8 mouse cellular contexts compared by ENCODE assay signal in genomic region chr12:73112326-73113087, GRCm38 (mm10). TPM values are rescaled to one million over a fixed set of nuclear protein-coding genes. Genes with fewer than 3 reads are reported as not detected.
DNase-seq lines count a peak whose midpoint lies in the region; ATAC-seq and TF ChIP-seq lines count a peak whose summit lies in the region.

No protein-coding gene starts in this region.

- H3K9ac ChIP-seq in intestine, embryonic 14.5 days (ENCODE audit: low read length), result peak overlapping the region; percentile 58
- H3K9ac ChIP-seq in limb, embryonic 13.5 days, result peak overlapping the region; percentile 95
- H3K9ac ChIP-seq in midbrain, embryonic 14.5 days (replicated peaks; ENCODE audit: low read length), result peak overlapping the region; percentile 65

- no peak for TF ChIP-seq POLR2A in testis, adult 2 months (IDR thresholded peaks at IDR 0.05; ENCODE audit: control insufficient read depth, low read depth, low read length)

- under 1% methylated on average over 68 of the region's 71 CpGs for WGBS in intestine, embryonic 14.5 days
- WGBS in limb, embryonic 13.5 days, result under 1% methylated on average over 70 of the region's 71 CpGs
- under 1% methylated on average over 64 of the region's 71 CpGs for WGBS in midbrain, embryonic 14.5 days

- H3K4me1 ChIP-seq in testis, adult 2 months (ENCODE audit: control insufficient read depth, insufficient read depth, low read length), result peaks cover 19% of the 10 kb centered on the region
- peaks cover 9% of the 10 kb centered on the region; the same call in 1 of the 2 replicates for H3K4me1 ChIP-seq in intestine, embryonic 14.5 days (replicated peaks; ENCODE audit: control insufficient read depth, insufficient read depth, low read length)
- H3K4me1 ChIP-seq in limb, embryonic 13.5 days, result peaks cover 29% of the 10 kb centered on the region
- H3K4me1 ChIP-seq in midbrain, embryonic 14.5 days (ENCODE audit: control insufficient read depth, insufficient read depth, low read length), result peaks cover 13% of the 10 kb centered on the region

- peak overlapping the region; percentile 67 for H3K4me3 ChIP-seq in testis, adult 2 months (ENCODE audit: control insufficient read depth, low read depth, low read length)
- H3K4me3 ChIP-seq in intestine, embryonic 14.5 days (ENCODE audit: low read depth, low read length), result peak overlapping the region; percentile 70
- peak overlapping the region; percentile 88 for H3K4me3 ChIP-seq in limb, embryonic 13.5 days
- peak overlapping the region; percentile 65 for H3K4me3 ChIP-seq in midbrain, embryonic 14.5 days (replicated peaks; ENCODE audit: low read depth, low read length)

- no peaks in the 10 kb centered on the region; the same call in 1 of the 2 replicates for H3K27me3 ChIP-seq in testis, adult 2 months (ENCODE audit: control insufficient read depth, insufficient read depth, low read length)
- H3K27me3 ChIP-seq in intestine, embryonic 14.5 days (replicated peaks; ENCODE audit: control insufficient read depth, insufficient read depth, low read length), result 0 out of 2 replicates have a peak, but pooled peaks cover 3% of the 10 kb centered on the region
- no peaks in the 10 kb centered on the region for H3K27me3 ChIP-seq in limb, embryonic 13.5 days
- peaks cover 5% of the 10 kb centered on the region; the same call in 1 of the 2 replicates for H3K27me3 ChIP-seq in midbrain, embryonic 14.5 days (ENCODE audit: control insufficient read depth, insufficient read depth, low read length)

- no peaks in the 10 kb centered on the region for H3K36me3 ChIP-seq in testis, adult 2 months (ENCODE audit: control insufficient read depth, insufficient read depth, low read length)
- H3K36me3 ChIP-seq in intestine, embryonic 14.5 days (ENCODE audit: control insufficient read depth, insufficient read depth, low read length), result no peaks in the 10 kb centered on the region
- H3K36me3 ChIP-seq in limb, embryonic 13.5 days, result peaks cover 14% of the 10 kb centered on the region
- no peaks in the 10 kb centered on the region for H3K36me3 ChIP-seq in midbrain, embryonic 14.5 days (ENCODE audit: control insufficient read depth, insufficient read depth, low read length)

- peak; percentile 28 for ATAC-seq in intestine, embryonic 14.5 days (replicated peaks; ENCODE audit: low FRiP score, low TSS enrichment, low read depth)
- ATAC-seq in limb, embryonic 13.5 days (ENCODE audit: low FRiP score, low read depth), result peak; percentile 12; the same call in 1 of the 2 replicates
- peak; percentile 60 for ATAC-seq in midbrain, embryonic 14.5 days (ENCODE audit: low FRiP score, low TSS enrichment)

- TF ChIP-seq CTCF in testis, adult 2 months (IDR thresholded peaks at IDR 0.05; ENCODE audit: control insufficient read depth, insufficient read depth, insufficient replicate concordance, low read depth, low read length), result no peak

- H3K9me3 ChIP-seq in intestine, embryonic 14.5 days (ENCODE audit: control insufficient read depth, low read length), result no peaks in the 10 kb centered on the region
- H3K9me3 ChIP-seq in limb, embryonic 13.5 days, result no peaks in the 10 kb centered on the region
- H3K9me3 ChIP-seq in midbrain, embryonic 14.5 days (ENCODE audit: control insufficient read depth, low read length), result no peaks in the 10 kb centered on the region

- H3K27ac ChIP-seq in testis, adult 2 months (ENCODE audit: control insufficient read depth, insufficient read depth, low read depth, low read length), result no peak overlapping the region
- H3K27ac ChIP-seq in intestine, embryonic 14.5 days (ENCODE audit: low read depth), result peak overlapping the region; percentile 48
- H3K27ac ChIP-seq in limb, embryonic 13.5 days, result peak overlapping the region; percentile 93
- no peak overlapping the region; the same call in 1 of the 2 replicates for H3K27ac ChIP-seq in midbrain, embryonic 14.5 days (replicated peaks; ENCODE audit: low read depth, low read length)

- peak overlapping the region; percentile 98 for H3K4me2 ChIP-seq in intestine, embryonic 14.5 days (ENCODE audit: low read length)
- peak overlapping the region; percentile 88 for H3K4me2 ChIP-seq in limb, embryonic 13.5 days (replicated peaks)
- H3K4me2 ChIP-seq in midbrain, embryonic 14.5 days (ENCODE audit: low read length), result peak overlapping the region; percentile 100

- DNase-seq in testis, postnatal 14 days (ENCODE audit: low spot score), result no peak
- DNase-seq in cerebellum, postnatal 14 days, result peak; percentile 53
- peak; percentile 62 for DNase-seq in gastrocnemius, postnatal 10 days
- peak; percentile 84 for DNase-seq in intestine, embryonic 14.5 days (ENCODE audit: low spot score)
- peak; percentile 73 for DNase-seq in midbrain, embryonic 14.5 days
- peak; percentile 11 for DNase-seq in thymus, postnatal 14 days

RNA-seq across cellular contexts. Expression of gene Six4, which starts 0.7 kb away (rescaled TPM):
- 0.34 and 0.48 TPM in 2 replicates for polyA plus RNA-seq in testis, adult 2 months (2012; rRNA removed)
- 10 to 100 TPM in 1 of 2 experiments, 1 to 10 TPM in 1; 8.6 to 11.3 TPM for total RNA-seq in gastrocnemius, postnatal 10 days (2021)
- 0.74 and 0.83 TPM in 2 replicates for polyA plus RNA-seq in intestine, embryonic 14.5 days (2014; fragmentation: Nextera tagmentation; extraction: Ambion mirVana)
- 7.6 and 8.3 TPM in 2 replicates for polyA plus RNA-seq in limb, embryonic 13.5 days (2015; fragmentation: Nextera tagmentation; extraction: Ambion mirVana)
- 0.35 and 0.41 TPM in 2 replicates for polyA plus RNA-seq in midbrain, embryonic 14.5 days (2014; fragmentation: Nextera tagmentation; extraction: Ambion mirVana)

RNA-seq across cellular contexts. Expression of gene Mnat1, which starts 11.0 kb away (rescaled TPM):
- 4.4 and 5.7 TPM in 2 replicates for polyA plus RNA-seq in testis, adult 2 months (2012; rRNA removed)
- 10 to 100 TPM; 24.0 to 29.2 TPM for total RNA-seq in gastrocnemius, postnatal 10 days (2021)
- polyA plus RNA-seq in intestine, embryonic 14.5 days (2014; fragmentation: Nextera tagmentation; extraction: Ambion mirVana), result 31.0 and 34.4 TPM in 2 replicates
- polyA plus RNA-seq in limb, embryonic 13.5 days (2015; fragmentation: Nextera tagmentation; extraction: Ambion mirVana), result 34.8 and 36.8 TPM in 2 replicates
- polyA plus RNA-seq in midbrain, embryonic 14.5 days (2014; fragmentation: Nextera tagmentation; extraction: Ambion mirVana), result 20.3 and 21.8 TPM in 2 replicates

RNA-seq across cellular contexts. Expression of gene Six1, which starts 58.8 kb away (rescaled TPM):
- 0.51 and 0.58 TPM in 2 replicates for polyA plus RNA-seq in testis, adult 2 months (2012; rRNA removed)
- total RNA-seq in gastrocnemius, postnatal 10 days (2021), result 10 to 100 TPM; 38.1 to 44.1 TPM
- polyA plus RNA-seq in intestine, embryonic 14.5 days (2014; fragmentation: Nextera tagmentation; extraction: Ambion mirVana), result not detected in 2 replicates
- polyA plus RNA-seq in limb, embryonic 13.5 days (2015; fragmentation: Nextera tagmentation; extraction: Ambion mirVana), result 47.0 and 50.0 TPM in 2 replicates
- 0.41 TPM in 1 of 2 replicates, not detected in the other for polyA plus RNA-seq in midbrain, embryonic 14.5 days (2014; fragmentation: Nextera tagmentation; extraction: Ambion mirVana)

Comparison
In these comparisons a context has a peak if more than half of its experiments do, and no peak if none do; other contexts are left out.
1. H3K27ac ChIP-seq: peak in intestine, embryonic 14.5 days (single experiment) and limb, embryonic 13.5 days (single experiment); none in testis, adult 2 months (single experiment) and midbrain, embryonic 14.5 days (single experiment).
2. RNA of gene Six1, which starts 58.8 kb away (polyA plus RNA-seq): 47.0 to 50.0 TPM in limb, embryonic 13.5 days; 0.51 to 0.58 TPM in testis, adult 2 months, 0.41 TPM in midbrain, embryonic 14.5 days and not detected in intestine, embryonic 14.5 days; every median in the first group is over 10 times any median in the second.
3. Peak in every context shown above with its lines, with median percentiles within 50 percentile points of each other: H3K4me3 ChIP-seq, ATAC-seq, H3K4me2 ChIP-seq and H3K9ac ChIP-seq.